Mouse (Mus musculus): ENCODE measurements at regions not wholly inside any gene's neighbourhood (a gene's known extent, or its start where the extent isn't known, plus 50 kb on each side); places are given as distances from the start of the nearest gene placed in this dataset.
"Not testable (repeated sequence)": the region's sequence is repeated elsewhere in the genome, so short reads cannot be mapped to it uniquely, and the experiment has no call there.

DNA sequence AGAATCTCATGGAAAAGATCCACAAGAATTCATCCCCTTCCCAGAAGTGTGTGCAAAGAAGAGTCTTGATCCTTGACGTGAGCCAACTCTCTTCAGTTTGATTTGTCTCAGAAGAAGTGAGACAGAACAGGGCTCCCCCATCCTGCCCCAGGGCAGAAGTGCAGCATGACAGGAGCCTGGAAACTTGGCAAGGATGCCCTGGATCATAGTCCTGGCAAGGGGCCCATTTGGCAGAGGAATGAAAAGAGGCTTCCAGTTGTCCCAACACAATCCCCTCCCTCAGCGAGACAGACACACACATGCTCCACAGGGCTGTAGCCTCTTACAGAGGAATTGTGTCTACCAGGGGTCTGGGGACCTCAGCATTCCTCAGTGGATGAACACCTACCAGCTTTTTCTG lies 102.7 kb downstream of the Ptpn20 start:
- peak in 1 of 2 experiments; percentile 9 for DNase-seq (ENCODE audit: low spot score in 2 of 2)

DNA sequence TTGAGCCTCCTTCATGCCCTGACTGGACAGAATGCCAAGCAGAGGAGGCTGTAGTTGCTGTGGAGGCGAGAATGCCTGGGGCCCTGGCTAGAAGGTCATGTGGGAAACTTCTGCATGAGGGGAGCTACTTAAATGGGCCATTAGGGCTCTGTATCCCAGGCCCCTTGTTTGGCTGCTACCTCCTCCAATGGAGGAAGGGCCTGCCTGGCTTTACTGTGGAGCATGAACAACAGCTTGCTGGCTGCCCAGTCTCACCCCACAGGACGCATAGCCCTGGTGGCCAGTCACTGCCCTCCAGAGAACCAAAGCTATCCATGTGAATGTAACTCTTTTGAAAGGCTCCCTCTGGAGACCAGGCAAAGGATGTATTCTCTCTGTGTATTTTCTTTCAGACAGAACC lies 105.2 kb downstream of the Ptpn20 start:
- no peak for DNase-seq (ENCODE audit: low spot score in 2 of 2)

DNA sequence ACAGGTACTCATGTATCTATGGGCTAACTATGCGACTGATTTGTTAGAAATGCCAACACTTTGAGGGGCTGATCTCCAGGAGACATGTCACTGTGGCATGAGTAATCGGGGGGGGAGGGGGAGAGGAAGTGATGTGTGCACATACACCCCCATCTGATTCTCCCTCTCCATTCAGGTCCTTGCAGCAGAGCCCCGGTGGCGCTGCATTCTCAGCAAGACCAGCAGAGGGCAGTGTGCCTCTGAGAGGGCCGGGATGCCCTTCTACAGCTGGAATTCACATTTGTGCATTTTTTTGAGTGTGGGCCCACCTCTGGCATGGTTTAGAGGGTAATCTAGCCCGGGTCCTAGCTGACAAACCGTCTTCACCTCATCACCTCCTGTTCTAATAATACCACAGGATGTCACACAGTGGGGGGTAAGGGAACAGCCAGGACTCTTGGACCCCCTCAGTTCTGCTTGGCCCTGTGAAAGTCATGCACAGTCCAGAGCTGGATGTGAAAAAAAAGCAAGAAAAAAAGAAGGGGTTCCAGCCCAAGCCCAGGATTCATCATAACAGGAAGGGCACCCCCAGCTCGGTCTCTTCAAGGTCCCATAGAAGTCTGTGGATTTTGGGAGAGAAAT lies 106.5 kb downstream of the Ptpn20 start:
- DNase-seq (ENCODE audit: low spot score in 2 of 2), result peak; percentile 29 to 60

DNA sequence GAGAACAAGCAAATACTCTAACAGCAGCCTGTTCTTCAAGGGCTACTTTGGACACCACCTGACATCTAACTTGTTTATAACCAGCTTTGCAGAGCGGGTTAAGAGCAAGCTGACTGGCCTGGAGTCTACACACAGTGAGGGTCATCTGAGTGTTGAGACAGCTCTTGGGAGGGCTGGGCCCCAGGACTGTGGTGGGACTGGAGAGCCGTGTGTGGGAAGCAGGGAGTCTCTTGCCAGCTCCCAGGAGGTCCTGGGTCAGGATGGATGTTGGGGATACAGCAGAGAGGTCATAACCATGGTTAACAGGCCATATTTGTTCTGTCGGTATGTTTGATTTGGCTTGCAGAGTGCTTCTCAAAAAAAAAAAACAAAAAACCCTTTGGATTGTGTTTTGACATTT lies 107.8 kb downstream of the Ptpn20 start:
- DNase-seq (ENCODE audit: low spot score in 2 of 2), result no peak

DNA sequence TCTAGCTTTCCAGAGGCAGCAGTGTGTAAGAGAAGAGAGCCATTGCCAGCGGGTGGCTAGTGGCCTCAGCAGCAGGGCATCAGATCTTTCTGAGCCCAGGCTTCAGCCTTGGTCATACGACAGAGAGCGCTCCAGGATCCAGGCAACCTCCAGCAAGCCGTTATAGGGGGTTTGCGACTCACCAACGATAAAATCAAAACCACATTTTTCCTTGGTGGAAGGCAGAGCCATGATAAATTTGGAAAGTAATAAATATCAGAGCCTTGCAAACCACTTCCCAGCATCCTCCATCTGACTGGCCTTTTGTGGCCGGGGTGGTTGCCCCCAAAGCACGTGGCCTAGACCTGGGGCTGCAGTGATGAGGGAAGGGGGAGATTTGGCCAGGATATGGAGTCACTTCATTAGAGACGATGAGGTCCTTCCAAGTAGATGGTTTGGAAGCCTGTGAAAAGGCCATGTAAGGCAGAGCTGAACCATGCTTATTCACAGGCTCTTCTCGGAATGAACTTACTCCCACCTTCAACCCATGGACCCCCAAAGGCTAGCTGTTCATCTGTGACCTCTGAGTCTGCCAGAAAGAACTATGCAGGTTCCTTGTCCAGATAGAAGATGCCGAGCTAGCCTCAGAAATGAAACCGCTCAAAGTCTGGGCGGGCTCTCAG lies 110.9 kb downstream of the Ptpn20 start:
- DNase-seq (ENCODE audit: low spot score in 2 of 2), result no peak

DNA sequence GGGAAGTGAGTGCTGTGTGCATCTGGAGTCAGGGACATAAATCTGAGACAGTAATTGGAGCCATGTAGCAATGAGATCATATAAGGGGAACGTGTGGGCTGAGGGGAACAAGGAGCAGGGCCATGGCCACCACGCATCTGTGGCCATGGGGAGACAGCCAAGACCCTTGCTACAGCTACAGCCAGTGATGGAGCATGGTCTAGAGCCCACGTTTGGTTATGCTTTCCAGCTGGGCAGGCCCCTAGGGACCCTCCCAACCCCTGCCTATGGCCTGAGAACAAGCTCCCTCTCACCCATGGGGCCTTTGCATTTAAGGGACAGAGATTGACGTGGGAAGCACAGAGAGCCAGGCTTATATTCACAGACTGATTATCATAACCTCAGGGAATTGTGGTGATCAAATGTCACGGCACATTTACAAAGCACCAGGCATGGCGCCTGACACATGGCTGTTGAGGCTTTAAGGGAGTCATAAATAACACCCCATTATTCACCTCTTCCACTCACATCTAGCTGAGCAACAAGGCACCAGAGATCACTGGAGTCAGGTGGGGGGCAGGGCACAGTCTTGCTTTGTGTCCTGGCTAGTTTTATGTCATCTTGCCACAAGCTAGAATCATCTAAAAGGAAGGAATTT lies 118.8 kb downstream of the Ptpn20 start:
- no peak for DNase-seq (ENCODE audit: low spot score in 2 of 2)

DNA sequence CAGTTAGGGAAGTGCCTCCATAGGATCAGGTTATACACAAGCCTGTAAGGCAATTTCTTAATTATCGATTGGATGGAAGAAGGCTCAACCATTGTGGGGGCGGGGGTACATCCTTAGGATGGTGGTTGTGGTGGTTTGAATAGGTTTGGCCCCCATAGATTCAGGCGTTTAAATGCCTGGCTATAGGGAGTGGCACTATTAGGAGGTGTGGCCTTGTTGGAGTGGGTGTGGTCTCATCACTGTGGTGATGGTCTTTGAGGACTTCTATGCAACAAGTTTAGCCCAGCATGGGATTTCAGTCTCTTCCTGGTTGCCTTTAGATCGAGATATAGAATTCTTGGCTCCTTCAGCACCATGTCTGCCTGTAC lies 119.3 kb downstream of the Ptpn20 start:
- DNase-seq (ENCODE audit: low spot score in 2 of 2), result no peak

DNA sequence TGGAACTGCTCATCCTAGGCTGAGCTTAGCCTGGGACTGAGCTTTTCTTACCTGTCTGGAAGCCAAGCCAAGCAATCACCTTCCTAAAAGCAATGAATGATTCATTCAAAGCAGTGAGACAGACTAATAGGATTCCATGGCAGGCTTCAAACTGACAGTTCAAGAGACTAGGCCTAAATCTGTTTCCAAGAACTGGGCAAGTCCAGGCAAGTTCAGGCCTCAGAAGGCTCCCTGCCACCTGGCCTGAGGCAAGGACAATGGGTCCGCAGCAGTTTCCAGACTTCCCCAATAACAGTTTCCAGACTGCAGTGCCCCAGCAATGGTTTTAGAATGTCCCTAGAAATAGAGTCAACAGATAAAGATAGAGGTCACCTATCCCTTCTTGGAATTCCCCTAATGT lies 123.5 kb downstream of the Ptpn20 start:
- no peak for DNase-seq (ENCODE audit: low spot score in 2 of 2)

DNA sequence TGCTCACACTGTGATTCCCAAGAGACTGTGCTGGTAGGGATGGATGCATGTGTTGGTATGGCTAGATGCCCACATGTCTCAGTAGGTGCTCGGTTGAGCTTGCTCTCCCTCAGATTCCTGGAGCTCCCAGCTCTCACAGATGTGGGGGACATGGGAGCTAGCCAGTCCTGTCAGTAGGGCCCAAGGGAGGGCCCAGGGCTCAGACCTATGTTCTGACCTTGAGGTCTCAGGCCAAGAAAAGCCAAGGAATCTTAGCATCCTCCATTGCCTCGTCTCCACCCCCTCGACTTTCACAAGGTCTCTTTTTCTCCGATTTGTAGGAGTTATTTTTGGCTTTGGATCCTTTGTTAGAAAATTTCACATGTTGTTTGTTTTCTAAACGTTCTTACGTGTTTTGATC lies 130.6 kb downstream of the Ptpn20 start:
- DNase-seq (ENCODE audit: low spot score in 2 of 2), result no peak

DNA sequence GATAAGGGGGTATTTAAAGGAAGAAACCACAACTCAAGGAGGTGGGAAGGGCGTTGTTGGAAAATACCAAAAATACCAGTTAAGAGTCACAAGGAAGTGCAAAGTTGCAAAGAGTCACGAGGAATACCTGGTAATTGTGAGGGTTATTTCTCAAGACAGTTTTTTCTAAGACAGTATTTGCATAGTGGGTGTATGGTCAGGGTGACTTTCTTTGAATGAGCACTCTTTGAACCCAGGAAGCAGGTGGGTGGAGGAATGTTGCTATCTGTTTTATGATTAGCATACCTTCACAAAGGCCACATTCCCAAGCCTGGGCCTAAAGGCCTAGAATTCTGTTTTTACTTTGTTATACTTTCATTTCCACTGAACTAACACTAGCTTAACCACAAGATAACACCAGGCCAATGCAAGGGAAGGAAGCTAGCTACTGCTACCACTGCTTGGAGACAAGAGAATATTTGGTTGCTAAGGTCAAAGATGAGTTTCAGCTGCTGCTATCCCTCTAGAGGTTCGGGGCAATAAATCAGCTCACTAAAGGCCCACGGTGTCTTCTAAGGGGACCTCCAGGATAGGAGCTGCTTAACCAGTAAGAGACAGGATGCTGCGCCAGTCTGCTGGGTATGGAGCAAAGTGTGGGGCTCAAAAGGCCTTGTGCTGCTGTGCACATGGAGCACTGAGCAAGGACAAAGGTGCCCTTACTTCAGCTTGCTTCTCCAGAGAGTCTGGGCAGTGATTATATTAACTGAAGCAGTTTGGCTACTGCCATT lies 133.6 kb downstream of the Ptpn20 start:
- DNase-seq (ENCODE audit: low spot score in 2 of 2), result not testable (repeated sequence)

DNA sequence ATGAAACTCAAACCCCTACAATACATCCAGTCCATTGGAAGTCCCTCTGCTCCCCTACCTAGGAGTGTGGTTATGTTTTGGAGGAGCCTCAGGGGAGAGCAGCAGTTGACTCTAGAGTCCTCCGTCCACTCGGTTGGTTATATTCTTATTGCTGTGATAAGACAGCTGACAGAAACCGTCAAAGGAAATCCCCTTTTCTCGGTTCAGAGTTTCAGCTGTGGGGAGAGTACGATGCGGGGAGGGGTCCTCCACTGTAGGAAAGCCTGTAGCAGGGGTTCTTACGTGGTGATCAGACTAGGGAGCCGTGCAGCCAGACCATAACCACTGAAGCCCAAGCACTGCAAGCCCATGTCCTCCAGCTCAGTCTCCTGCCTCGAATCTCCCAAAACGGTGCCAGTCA lies 137.5 kb downstream of the Ptpn20 start:
- no peak for DNase-seq (ENCODE audit: low spot score in 2 of 2)

DNA sequence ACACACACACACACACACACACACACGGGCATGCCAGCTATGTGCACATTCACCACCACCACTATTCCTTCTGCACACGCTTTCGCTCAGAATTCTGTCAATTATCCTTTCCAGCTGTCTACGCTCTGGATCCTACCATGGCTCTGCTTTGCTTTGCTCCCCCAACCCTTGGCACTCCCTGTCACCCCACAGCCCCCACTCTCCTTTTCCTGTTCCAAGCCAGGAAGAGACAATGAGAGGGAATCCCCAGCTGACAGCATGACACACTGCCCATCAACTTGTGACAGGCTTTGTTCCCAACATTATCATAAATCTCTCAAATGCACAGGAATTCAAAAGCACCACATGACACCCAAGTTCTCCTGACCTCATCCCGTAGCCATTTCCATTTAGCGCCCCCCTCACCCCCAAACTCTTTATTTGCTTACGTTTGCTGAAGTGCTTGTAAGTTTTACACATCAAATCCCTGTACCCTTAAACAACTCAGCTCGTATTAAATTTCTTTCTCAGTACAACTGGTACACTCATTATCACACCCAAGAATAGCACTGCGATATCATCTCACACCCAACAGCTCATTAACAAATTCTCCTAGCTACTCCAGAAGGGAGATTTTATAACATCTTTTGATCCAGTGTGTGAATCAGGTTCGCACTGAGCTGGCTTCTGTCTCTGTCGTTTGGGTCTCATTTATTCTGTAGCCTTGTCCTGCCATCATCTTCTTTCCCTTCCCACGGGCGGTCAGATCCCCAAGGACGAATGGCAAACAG lies 140.3 kb downstream of the Ptpn20 start:
- no peak for DNase-seq (ENCODE audit: low spot score in 2 of 2)

DNA sequence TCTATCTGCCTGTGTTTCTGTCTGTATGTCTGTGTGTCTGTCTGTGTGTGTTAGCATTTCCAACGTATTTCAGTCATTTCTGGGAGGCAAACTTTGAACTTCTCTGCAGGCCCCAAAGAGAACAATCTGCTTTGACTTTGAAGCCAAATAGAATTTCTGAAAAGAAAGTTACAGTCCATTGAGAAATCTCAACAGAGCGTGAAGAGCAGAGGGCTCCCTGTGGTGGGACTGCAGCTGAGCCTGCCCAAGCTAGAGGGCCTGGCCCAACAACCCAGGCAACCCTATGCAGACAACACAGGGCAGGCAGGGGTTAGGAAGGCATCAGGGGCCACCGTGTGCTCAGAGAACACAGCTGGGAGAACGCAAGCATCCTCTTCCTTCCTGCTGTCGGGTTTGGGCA lies 143.7 kb downstream of the Ptpn20 start:
- no peak for DNase-seq (ENCODE audit: low spot score in 2 of 2)

DNA sequence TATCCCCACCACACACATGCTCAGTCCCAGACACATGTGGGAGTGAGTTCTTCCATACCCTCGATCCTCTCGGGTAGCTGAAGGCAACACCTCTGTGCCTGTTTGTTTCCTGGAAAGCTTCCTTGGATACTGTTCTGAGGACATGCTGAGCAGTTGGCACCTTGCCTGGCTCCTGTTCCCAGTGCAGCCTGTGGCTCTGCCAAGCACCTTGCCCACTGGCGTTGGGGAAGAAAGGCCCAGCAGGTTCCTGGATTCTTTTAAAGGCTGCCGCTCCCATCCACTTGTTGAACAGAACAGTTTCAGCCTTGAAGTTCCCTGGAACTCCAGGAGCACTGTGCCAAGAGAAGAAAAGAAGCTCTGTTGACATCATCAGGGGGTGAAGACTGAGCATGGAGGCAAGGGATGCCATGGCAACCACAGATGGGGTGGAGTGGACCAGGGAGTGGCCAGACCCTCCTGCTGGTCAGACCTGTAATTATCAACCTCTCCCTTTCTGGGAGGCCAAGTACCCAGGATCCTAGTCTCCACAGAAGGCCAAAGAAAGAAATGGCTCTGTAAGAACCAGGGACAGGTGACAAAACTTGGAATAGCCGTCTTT lies 145.5 kb downstream of the Ptpn20 start:
- no peak for DNase-seq (ENCODE audit: low spot score in 2 of 2)

DNA sequence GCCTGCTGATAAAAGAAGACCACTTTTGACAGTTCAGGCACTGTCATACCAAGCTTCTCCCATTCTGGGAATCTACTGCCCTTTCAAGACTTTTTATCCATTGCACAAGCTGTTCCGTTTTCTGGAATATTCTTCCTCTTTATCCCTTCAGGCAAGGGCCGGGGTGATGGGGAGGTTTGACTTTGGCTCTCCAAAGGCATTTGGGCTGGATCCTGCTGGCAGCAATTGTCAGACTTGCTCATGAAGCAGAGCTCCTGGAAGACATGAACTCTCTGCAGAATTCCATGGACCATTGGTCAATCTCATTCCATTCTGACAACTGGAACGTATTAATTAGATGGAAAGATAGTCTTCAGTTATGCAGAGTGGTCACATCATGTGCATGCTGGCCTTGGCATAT lies 146.6 kb downstream of the Ptpn20 start:
- DNase-seq (ENCODE audit: low spot score in 2 of 2), result peak in 1 of 2 experiments; percentile 13

DNA sequence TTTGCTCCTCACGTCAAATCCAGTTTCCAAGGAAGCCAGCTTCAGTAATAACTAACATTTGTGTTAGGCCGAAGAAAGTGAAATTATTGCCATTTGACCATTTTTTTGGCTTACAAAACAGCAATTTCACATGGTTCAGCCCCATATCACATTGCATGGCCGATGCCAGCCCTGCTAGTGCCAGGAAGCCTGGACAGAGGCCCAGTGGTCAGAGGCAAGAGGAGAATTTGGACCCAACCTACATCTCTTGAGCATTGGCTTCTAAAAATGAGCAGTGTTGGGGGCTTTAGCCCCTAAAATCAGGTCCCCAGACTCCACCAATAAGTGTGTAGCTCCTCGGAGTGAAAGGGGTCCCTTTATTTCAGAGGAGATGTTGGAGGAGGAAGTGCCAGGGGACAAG lies 157.2 kb downstream of the Ptpn20 start:
- DNase-seq (ENCODE audit: low spot score in 2 of 2), result no peak

DNA sequence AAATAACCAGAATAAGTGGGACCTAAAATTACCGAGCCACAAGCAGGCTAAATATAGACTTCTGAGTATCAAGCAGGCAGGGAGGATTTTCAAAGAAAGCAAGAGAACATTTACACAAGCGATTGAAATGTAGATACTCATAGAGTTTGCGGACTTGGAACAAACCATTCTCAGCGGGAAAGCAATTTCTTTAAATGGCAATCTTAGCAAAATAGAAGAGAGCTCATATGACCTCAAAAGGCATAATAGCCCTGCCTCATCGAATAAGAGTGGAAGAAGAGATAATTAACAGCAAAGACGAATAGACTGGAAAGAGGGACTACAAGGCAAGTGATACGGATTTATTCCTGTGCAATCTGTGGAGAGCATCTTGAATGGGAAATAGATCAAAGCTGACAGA lies 163.7 kb upstream of the Gdf10 start:
- no peak for DNase-seq (ENCODE audit: low spot score in 2 of 2)

DNA sequence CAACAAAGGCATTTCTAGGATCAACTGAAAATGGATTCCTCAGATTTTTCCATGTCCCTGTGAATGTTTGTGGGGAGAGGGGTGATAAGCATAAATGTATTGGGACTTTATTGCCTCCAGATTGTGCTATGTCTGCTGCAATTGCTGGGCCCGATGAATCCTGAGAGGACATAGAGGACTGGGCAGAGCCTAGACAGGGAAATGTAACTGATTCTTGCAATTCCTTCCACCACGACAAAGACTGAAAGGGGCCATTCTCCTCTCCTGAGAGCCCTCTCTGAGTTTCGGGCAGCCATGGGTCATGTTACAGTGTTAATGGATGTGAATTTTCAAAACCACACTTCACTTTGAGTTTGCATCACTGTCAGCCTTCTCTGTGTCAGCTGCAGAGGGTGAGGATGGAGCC lies 159.7 kb upstream of the Gdf10 start:
- DNase-seq (ENCODE audit: low spot score in 2 of 2), result no peak

DNA sequence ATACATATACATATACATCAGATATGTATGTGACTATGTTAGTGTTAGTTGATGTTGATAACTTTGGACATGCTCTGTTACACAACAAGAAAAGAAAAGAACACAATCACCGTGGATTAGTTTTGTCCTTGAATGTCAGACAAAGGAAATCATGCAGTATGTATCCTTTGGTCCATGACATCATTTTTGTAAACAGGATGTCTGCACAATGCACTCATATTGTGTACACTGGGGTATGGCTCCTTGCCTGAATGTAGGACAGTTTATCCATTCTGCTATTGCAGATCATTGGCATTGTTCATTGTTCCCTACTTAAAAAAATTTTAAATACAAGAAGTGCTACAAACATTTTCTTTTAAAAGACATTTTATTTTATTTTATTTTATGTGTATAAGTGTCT lies 157.6 kb upstream of the Gdf10 start:
- no peak for DNase-seq (ENCODE audit: low spot score in 2 of 2)

DNA sequence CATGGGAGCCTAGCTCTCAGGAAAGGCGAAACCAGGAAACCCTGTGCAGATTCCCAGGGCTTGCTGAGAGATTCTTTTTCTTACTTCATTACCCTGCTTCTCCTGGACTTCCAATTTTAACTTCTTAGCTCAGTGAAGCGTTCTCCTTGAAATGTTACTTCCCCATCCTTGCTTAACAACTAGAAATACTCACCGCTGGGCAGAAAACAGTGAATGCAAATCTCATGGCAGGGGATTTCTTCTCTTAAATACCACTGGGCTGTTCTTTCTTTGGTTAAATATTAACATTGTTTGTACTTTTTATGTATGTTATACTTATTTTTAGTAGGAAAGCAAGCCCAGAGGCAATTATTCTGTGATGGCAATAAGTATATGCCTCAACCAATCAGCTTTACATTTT lies 151.0 kb upstream of the Gdf10 start:
- DNase-seq (ENCODE audit: low spot score in 2 of 2), result no peak

DNA sequence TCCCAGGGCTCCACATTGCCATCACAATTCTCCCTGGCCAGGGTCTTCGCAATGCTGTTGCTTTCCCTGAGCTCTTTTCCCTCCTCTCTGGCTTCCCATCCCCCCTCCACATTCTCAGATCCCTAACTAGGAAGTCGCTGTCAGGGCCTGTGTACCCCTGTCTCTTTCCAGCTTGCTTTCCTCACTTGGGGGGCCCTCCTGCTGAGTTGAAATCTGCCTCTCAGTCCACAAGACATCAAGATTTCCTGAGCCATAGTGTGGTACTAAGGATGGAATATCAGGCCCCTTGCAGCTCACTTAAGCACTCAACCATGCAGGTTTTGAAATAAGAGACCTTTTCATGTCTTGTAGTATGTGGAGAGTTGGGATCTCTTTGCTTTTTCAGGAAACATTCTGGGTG lies 133.8 kb upstream of the Gdf10 start:
- DNase-seq (ENCODE audit: low spot score in 2 of 2), result no peak

DNA sequence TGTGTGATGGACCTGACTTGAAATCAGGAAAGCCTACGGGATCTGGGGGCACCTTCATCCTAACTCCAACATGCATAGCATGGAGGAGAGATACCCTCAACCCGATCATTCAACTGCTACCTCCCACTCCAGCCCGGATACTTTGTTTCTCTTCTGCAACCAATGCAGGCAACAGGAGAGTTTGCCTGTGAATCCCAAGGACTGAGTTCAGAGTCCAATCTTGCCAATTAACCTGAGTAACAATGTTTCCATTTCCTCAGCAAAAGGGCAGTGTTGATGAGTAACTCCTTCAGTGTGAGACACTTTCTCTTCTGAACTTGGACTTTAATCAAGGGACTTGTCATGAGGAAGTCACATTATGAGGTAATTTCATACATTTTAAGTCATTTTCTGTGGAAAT lies 129.1 kb upstream of the Gdf10 start:
- DNase-seq (ENCODE audit: low spot score in 2 of 2), result no peak
